Mouse (Mus musculus): ENCODE measurements at regions not wholly inside any gene's neighbourhood (a gene's known extent, or its start where the extent isn't known, plus 50 kb on each side); places are given as distances from the start of the nearest gene placed in this dataset.

GRCm38 (mm10) chr14:14574851-14575250 is 127.2 kb upstream of the Slc4a7 start:
- CTCF ChIA-PET = interaction anchor here in 2 of 4 experiments (0.7 to 0.9 kb wide), 2 partner anchors 19 to 363 kb away, joined by 3 to 9 read pairs; no protein-coding TSS in a partner anchor
- POLR2A ChIA-PET = interaction anchor here in 1 of 4 experiments (1.3 kb wide), 1 partner anchor 125 kb away, joined by 3 read pairs; no protein-coding TSS in a partner anchor

GRCm38 (mm10) chr14:14591939-14592338 is 110.1 kb upstream of the Slc4a7 start:
- POLR2A ChIA-PET = no interaction called here
- CTCF ChIA-PET = no interaction called here

GRCm38 (mm10) chr14:14594753-14595152 is 107.3 kb upstream of the Slc4a7 start:
- CTCF ChIA-PET = interaction anchor here in 2 of 4 experiments (0.6 to 1.6 kb wide), 3 partner anchors 20 to 397 kb away, joined by 3 read pairs; no protein-coding TSS in a partner anchor
- POLR2A ChIA-PET = no interaction called here

GRCm38 (mm10) chr14:14596057-14596809 is 105.8 kb upstream of the Slc4a7 start:
- POLR2A ChIA-PET = interaction anchor here in 1 of 4 experiments (1.2 to 1.3 kb wide), 2 partner anchors 12 to 25 kb away, joined by 3 read pairs; no protein-coding TSS in a partner anchor
- CTCF ChIA-PET = no interaction called here

GRCm38 (mm10) chr14:14599586-14599985 is 102.5 kb upstream of the Slc4a7 start:
- CTCF ChIA-PET = no interaction called here
- POLR2A ChIA-PET = no interaction called here

GRCm38 (mm10) chr14:14599990-14600389 is 102.1 kb upstream of the Slc4a7 start:
- POLR2A ChIA-PET = no interaction called here
- CTCF ChIA-PET = no interaction called here

GRCm38 (mm10) chr14:14603439-14603838 is 98.6 kb upstream of the Slc4a7 start:
- POLR2A ChIA-PET = no interaction called here
- CTCF ChIA-PET = no interaction called here

GRCm38 (mm10) chr14:14607074-14607473 is 95.0 kb upstream of the Slc4a7 start:
- CTCF ChIA-PET = no interaction called here
- POLR2A ChIA-PET = interaction anchor here in 1 of 4 experiments (1.1 kb wide), 1 partner anchor 14 kb away, joined by 3 read pairs; no protein-coding TSS in a partner anchor

GRCm38 (mm10) chr14:14612245-14612644 is 89.8 kb upstream of the Slc4a7 start:
- POLR2A ChIA-PET = no interaction called here
- CTCF ChIA-PET = no interaction called here

- POLR2A ChIA-PET = interaction anchor here in 2 of 4 experiments (0.6 to 1.7 kb wide), 5 partner anchors 12 to 273 kb away, joined by 3 to 13 read pairs (median 3); no protein-coding TSS in a partner anchor
- CTCF ChIA-PET = interaction anchor here in 1 of 4 experiments (0.7 kb wide), 1 partner anchor 12 kb away, joined by 3 read pairs; no protein-coding TSS in a partner anchor
These were observed 81.8 kb upstream of the Slc4a7 start for GRCm38 (mm10) chr14:14620316-14620715.

- ChIA-PET POLR2A (interaction anchor here in 2 of 4 experiments (0.6 kb wide), 2 partner anchors 75 to 299 kb away, joined by 4 to 5 read pairs; no protein-coding TSS in a partner anchor), CTCF (no interaction called here)
These were observed 73.4 kb upstream of the Slc4a7 start for GRCm38 (mm10) chr14:14628673-14629072.

- POLR2A ChIA-PET = interaction anchor here in 2 of 4 experiments (0.6 to 2.1 kb wide), 18 partner anchors 11 to 512 kb away, joined by 3 to 19 read pairs (median 4); partner anchors contain the start of gene Slc4a7 (in 1 of the 2)
- CTCF ChIA-PET = interaction anchor here in 1 of 4 experiments (1.3 kb wide), 1 partner anchor 11 kb away, joined by 3 read pairs; no protein-coding TSS in a partner anchor
These were observed 70.3 kb upstream of the Slc4a7 start for GRCm38 (mm10) chr14:14631750-14632149.

GRCm38 (mm10) chr14:14632471-14632870 is 69.6 kb upstream of the Slc4a7 start:
- CTCF ChIA-PET = interaction anchor here in 1 of 4 experiments (1.3 kb wide), 1 partner anchor 12 kb away, joined by 3 read pairs; no protein-coding TSS in a partner anchor
- POLR2A ChIA-PET = interaction anchor here (0.6 to 2.1 kb wide), 16 partner anchors 12 to 1236 kb away, joined by 3 to 19 read pairs (median 4); partner anchors contain the start of gene Slc4a7 (in 1 of the 4)

GRCm38 (mm10) chr14:14632951-14633931 is 68.8 kb upstream of the Slc4a7 start:
- ChIA-PET POLR2A (interaction anchor here in 3 of 4 experiments (0.7 to 2.1 kb wide), 9 partner anchors 13 to 115 kb away, joined by 3 to 19 read pairs (median 5); partner anchors contain the start of gene Slc4a7 (in 1 of the 3)), CTCF (no interaction called here)

- POLR2A ChIA-PET = interaction anchor here in 2 of 4 experiments (0.6 to 1.6 kb wide), 5 partner anchors 16 to 337 kb away, joined by 3 to 6 read pairs (median 4); partner anchors contain the start of gene Slc4a7 (in 1 of the 2)
- CTCF ChIA-PET = interaction anchor here in 2 of 4 experiments (0.6 kb wide), 2 partner anchors 566 to 825 kb away, joined by 3 to 5 read pairs; no protein-coding TSS in a partner anchor
These were observed 68.1 kb upstream of the Slc4a7 start for GRCm38 (mm10) chr14:14634021-14634420.

- CTCF ChIA-PET = no interaction called here
These were observed 62.7 kb upstream of the Slc4a7 start for GRCm38 (mm10) chr14:14639102-14640015.

GRCm38 (mm10) chr14:14640023-14640441 is 62.0 kb upstream of the Slc4a7 start:
- CTCF ChIA-PET = no interaction called here
- POLR2A ChIA-PET = interaction anchor here in 2 of 4 experiments (1.0 to 1.2 kb wide), 2 partner anchors 62 to 63 kb away, joined by 4 read pairs; partner anchors contain the start of gene Slc4a7 (in 1 of the 2)

More at GRCm38 (mm10) chr14:14639102-14640015, 62.7 kb upstream of the Slc4a7 start:
- POLR2A ChIA-PET = interaction anchor here in 1 of 4 experiments (1.4 kb wide), 1 partner anchor 28 kb away, joined by 3 read pairs; no protein-coding TSS in a partner anchor

Measured in embryonic stem cell, embryonic (primary cell).